Mouse (Mus musculus) intestine, postnatal 0 days (tissue): Measurements from ENCODE around the gene Fkbp11. TPM values are rescaled to one million over a fixed set of nuclear protein-coding genes. Genes with fewer than 3 reads are reported as not detected.

ENCODE experiments used
- ATAC-seq: fragments of 200-750 bp; cut with Nextera tagmentation; 2 replicates; pipeline ENCODE4 v1.8.0; 2017; ENCODE audit warnings: mild to moderate bottlenecking, moderate TSS enrichment, moderate library complexity
- H3K27ac ChIP-seq: fragments of 300-500 bp; sonication (generic); 2 replicates; pipeline ENCODE4 v1.5.1; 2014; ENCODE audit warnings: mild to moderate bottlenecking, low read depth, low read length, moderate library complexity
- H3K27me3 ChIP-seq: fragments of 300-500 bp; sonication (generic); replicated peaks from 2 replicates; pipeline ENCODE4 v1.6.1; 2014; ENCODE audit warnings: low read length, mixed read lengths; ENCODE audit not compliant: control insufficient read depth, insufficient read depth
- H3K36me3 ChIP-seq: fragments of 300-500 bp; sonication (generic); 2 replicates; pipeline ENCODE4 v1.6.1; 2014; ENCODE audit warnings: mild to moderate bottlenecking, moderate library complexity; ENCODE audit not compliant: control insufficient read depth, insufficient read depth
- H3K4me1 ChIP-seq: fragments of 300-500 bp; sonication (generic); replicated peaks from 2 replicates; pipeline ENCODE4 v1.6.1; 2014; ENCODE audit warnings: antibody characterized with exemption, low read length, mixed read lengths; ENCODE audit not compliant: control insufficient read depth, insufficient read depth
- H3K4me2 ChIP-seq: fragments of 300-500 bp; sonication (generic); replicated peaks from 2 replicates; pipeline ENCODE4 v1.6.1; 2014; ENCODE audit warnings: low read depth, mild to moderate bottlenecking, moderate library complexity
- H3K4me3 ChIP-seq: fragments of 300-500 bp; sonication (generic); 2 replicates; pipeline ENCODE4 v1.5.1; 2014; ENCODE audit warnings: low read depth, low read length
- H3K9ac ChIP-seq: fragments of 300-500 bp; sonication (generic); 2 replicates; pipeline ENCODE4 v1.6.1; 2014; ENCODE audit warnings: mild to moderate bottlenecking, low read depth, low read length
- H3K9me3 ChIP-seq: fragments of 300-500 bp; sonication (generic); 2 replicates; pipeline ENCODE4 v1.6.1; 2016; ENCODE audit warnings: mixed run types; ENCODE audit not compliant: control insufficient read depth
- CTCF ChIP-seq: sonication (generic); IDR thresholded peaks from 2 replicates; pipeline ENCODE4 v1.5.1; 2016; ENCODE audit warnings: low read depth, mild to moderate bottlenecking, control low read depth, antibody characterized with exemption, moderate library complexity
- WGBS: fragments of 180-500 bp; shearing (Covaris S2); extraction: QIAGEN DNeasy Blood & Tissue Kit; methylation state at CpG from one replicate; pipeline ENCODE4 v1.1.7; 2014; 5-methylcytosine and 5-hydroxymethylcytosine counted together
- polyA plus RNA-seq: library from polyadenylated mRNA; unstranded; fragments of >200 nt; fragmentation: Nextera tagmentation; extraction: Ambion mirVana; gene quantifications from 2 replicates; pipeline ENCODE4 v1.2.1, GENCODE M21; 2015

Gene Fkbp11
- polyA plus RNA-seq, 1 experiment from 2014 or later, result 32.4 TPM

DNA sequence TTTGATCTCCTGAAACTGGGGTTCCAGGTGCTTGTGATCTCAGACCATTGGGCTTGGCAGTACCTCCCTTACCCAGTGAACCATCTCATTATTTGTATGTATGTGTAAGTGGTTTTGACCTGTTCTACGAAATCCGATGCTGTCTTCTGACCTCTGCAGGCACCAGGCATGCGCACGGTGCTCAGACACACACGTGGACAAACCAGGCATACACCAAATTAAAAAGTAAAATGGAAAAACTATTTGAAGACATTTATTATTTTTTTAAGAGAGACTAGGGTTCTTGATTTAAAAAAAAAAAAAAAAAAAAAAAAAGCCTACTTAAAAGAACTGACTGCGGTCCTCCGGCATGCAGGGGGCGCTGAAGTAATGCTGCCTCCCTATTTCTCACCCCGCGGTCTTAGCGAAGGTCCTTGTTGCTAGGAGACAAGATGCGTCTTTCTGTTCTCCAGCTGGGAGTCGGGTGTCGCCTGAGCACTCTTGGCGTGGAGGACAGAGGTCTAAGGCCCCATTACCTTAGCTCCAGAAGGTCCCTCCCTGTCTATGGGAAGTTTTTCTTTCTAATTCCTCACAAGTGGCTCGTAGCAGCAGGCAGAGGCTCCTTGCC is 20.1 kb downstream of the Fkbp11 start, which contains the start of gene Ccdc65:
Gene Ccdc65, plus strand, starts transcription at position 442 of the 607 bp plus-strand sequence.
- H3K36me3 ChIP-seq, result no peaks in the 10 kb centered on the region
- H3K4me2 ChIP-seq, result peak within 1 kb of the TSS; percentile 58
- peak; percentile 83 for TF ChIP-seq CTCF
- H3K27ac ChIP-seq, result no peak within 1 kb of the TSS
- H3K4me1 ChIP-seq, result no peaks in the 10 kb centered on the region
- WGBS, result 18% methylated on average over 16 of the region's 16 CpGs
- peak; percentile 73 for ATAC-seq
- peak within 1 kb of the TSS; percentile 22 for H3K4me3 ChIP-seq
- no peaks in the 10 kb centered on the region for H3K9me3 ChIP-seq
- H3K27me3 ChIP-seq, result peaks cover 2% of the 10 kb centered on the region; the same call in 1 of the 2 replicates
- no peak within 1 kb of the TSS for H3K9ac ChIP-seq

DNA sequence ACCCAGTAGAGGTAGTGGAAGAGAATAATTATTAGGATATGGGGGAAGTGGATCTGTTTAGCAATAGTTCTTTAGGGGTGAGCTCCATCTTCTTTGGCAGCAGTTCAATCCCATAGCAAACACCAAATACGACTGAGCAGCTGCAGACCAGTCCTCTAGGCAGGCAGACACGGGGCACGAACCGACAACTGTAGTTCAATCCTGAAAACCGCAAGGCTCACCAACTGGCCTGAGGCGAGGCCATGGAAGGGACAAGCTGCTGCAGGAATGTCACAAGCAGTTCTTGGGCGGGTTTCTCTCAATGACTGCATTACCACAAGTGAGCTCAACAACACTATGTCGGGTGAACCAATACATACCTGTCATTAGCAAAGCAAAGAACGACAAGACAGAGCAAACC is 23.7 kb downstream of the Fkbp11 start:
- no peak overlapping the region for H3K4me3 ChIP-seq
- H3K4me2 ChIP-seq, result no peak overlapping the region
- no peaks in the 10 kb centered on the region for H3K9me3 ChIP-seq
- H3K27me3 ChIP-seq, result peaks cover 30% of the 10 kb centered on the region
- 58% methylated on average over 9 of the region's 9 CpGs for WGBS
- no peaks in the 10 kb centered on the region for H3K4me1 ChIP-seq
- no peak for ATAC-seq
- no peaks in the 10 kb centered on the region for H3K36me3 ChIP-seq
- H3K27ac ChIP-seq, result no peak overlapping the region
- no peak overlapping the region for H3K9ac ChIP-seq
- no peak for TF ChIP-seq CTCF

DNA sequence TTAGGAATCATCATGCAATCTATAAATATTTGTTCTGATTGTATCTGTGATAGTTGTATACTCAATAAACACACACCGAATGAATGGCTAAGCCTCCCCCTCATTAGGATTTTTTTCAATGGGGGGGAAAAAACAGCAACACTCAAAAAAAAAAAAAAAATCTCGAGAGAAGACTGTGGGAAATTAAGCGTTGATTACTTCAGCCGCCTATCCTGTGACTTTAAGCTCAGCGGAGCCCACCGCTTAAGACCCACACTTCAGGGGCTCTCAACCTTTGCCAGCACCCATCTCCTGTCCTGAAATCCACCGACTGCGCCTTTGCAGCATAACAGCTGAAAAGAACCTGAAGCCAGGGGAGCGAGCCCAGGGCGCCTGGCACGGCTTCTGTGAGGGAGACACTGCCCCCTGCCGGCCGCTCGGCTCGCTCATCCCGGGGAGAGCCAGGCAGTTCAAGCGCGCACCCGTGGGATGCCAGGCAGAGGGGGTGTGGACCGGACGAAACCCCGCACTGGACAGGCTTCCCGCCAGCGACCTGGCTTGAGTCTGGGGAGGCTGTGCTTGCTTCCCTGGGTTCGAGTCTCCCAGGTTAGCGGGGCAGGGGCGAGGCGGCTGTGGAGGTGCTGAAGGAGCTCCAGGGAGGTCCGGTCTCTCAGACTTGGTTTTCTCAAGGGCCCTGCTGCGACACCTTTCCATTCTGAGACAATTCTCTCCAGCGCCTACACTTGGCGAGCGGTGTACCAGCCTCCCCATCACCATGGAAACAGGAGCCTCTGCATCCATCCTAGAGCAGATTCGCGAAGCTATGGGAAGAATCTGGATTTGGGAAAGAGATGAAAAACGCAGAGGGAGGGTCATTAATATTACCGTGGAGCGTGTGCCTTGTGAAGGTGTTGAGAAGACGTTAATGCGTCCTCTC is 28.6 kb downstream of the Fkbp11 start:
- 5% methylated on average over 40 of the region's 40 CpGs for WGBS

DNA sequence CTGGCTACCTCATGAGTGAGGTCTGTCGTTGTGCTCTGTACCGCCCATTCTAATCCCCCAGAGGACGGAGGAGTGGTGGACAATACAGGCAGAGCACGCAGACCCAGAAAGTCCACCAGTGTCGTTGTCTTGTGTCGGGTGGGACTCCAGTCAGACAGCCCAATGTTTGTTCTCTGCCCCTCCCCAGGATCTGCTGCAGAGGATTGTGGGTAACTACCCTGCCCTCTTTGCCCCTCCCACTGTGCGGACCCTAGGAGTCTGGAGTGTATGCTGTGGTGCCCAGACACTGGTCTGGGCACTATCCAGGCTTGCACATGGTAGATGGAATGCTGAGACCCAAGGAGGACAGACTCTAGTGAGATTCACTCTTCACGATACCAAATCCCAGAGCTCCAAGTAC is 31.8 kb downstream of the Fkbp11 start:
- no peak for ATAC-seq
- TF ChIP-seq CTCF, result no peak
- no peak overlapping the region for H3K9ac ChIP-seq
- peaks cover 19% of the 10 kb centered on the region for H3K27me3 ChIP-seq
- H3K27ac ChIP-seq, result no peak overlapping the region
- H3K4me1 ChIP-seq, result no peaks in the 10 kb centered on the region
- no peaks in the 10 kb centered on the region for H3K9me3 ChIP-seq
- WGBS, result 39% methylated on average over 8 of the region's 8 CpGs
- H3K4me3 ChIP-seq, result no peak overlapping the region
- H3K36me3 ChIP-seq, result no peaks in the 10 kb centered on the region
- H3K4me2 ChIP-seq, result no peak overlapping the region

More for the DNA sequence above, 28.6 kb downstream of the Fkbp11 start:
- Histone ChIP-seq H3K4me1 (no peaks in the 10 kb centered on the region), H3K27ac (no peak overlapping the region), H3K36me3 (no peaks in the 10 kb centered on the region), H3K4me3 (peak overlapping the region; percentile 18; the same call in 1 of the 2 replicates), H3K9ac (no peak overlapping the region), H3K4me2 (peak overlapping the region; percentile 53), H3K27me3 (peaks cover 31% of the 10 kb centered on the region), H3K9me3 (no peaks in the 10 kb centered on the region)
- peak; percentile 70 for ATAC-seq
- TF ChIP-seq CTCF, result peak; percentile 97

DNA sequence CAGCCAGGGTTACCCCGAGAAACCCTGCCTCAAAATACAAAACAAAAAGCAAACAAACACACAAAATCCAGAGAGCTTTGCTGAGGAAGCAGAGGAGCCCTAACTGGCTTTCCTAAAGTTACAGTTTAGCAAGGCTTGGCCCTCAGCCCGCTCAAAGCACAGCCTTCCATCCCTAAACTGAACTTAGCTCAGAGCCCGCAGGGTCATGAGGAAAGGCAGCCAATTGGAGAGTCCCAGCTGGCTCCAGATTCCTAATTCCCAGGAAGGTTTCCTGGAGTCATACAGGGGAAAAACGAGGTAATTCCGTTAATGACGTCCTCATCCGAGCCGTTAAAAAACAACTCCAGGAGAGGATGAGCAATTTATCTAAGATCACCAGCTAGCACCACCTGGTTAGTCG is 32.3 kb downstream of the Fkbp11 start:
- Histone ChIP-seq H3K4me1 (no peaks in the 10 kb centered on the region), H3K4me3 (no peak overlapping the region), H3K27ac (no peak overlapping the region), H3K4me2 (no peak overlapping the region), H3K27me3 (peaks cover 14% of the 10 kb centered on the region), H3K36me3 (no peaks in the 10 kb centered on the region), H3K9ac (no peak overlapping the region), H3K9me3 (no peaks in the 10 kb centered on the region)
- ATAC-seq, result no peak
- WGBS, result 39% methylated on average over 9 of the region's 9 CpGs
- TF ChIP-seq CTCF, result no peak

DNA sequence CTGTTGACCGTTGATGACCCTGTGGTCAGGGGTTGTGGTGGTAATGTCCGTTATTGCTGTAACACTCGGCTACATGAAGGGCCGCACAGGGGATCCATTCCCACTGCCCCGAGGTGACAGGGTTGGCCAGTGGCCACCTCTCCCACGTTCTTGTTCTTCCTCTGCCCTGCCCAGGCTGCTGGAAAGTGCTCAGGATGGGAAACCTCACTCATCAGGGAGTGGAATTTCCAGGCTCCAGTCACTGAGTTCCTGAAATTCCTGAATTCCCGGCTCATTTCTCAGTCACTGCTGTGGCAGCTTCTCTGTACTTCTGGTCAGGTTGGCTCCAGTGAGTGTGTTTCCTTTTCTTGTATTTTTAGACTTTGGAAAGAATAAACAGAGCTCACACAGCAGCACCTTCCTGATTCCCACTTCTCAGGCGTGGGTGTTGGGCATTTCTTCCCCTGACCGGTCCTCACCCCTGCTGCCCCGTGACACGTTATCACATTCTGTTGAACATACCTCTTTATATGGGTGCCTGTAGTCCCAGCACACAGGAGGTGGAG is 35.8 kb downstream of the Fkbp11 start:
- Histone ChIP-seq H3K4me1 (no peaks in the 10 kb centered on the region), H3K27ac (no peak overlapping the region), H3K4me3 (no peak overlapping the region), H3K9ac (no peak overlapping the region), H3K27me3 (no peaks in the 10 kb centered on the region), H3K9me3 (no peaks in the 10 kb centered on the region), H3K36me3 (no peaks in the 10 kb centered on the region), H3K4me2 (no peak overlapping the region)
- no peak for TF ChIP-seq CTCF
- WGBS, result 33% methylated on average over 11 of the region's 11 CpGs
- no peak for ATAC-seq
